Mouse (Mus musculus) left cerebral cortex, postnatal 10 days (tissue): ENCODE measurements at regions not wholly inside any gene's neighbourhood (a gene's known extent, or its start where the extent isn't known, plus 50 kb on each side); places are given as distances from the start of the nearest gene placed in this dataset.

Experiments used
- DNase-seq, 2 experiments: peaks; one replicate each; pipeline ENCODE4 v3.0.0; 2021 to 2022; ENCODE audit warnings: low spot score in 2 of 2, mixed read lengths in 1 of 2; ENCODE audit errors: extremely low spot score in 1 of 2
- intact Hi-C: fragments of 180-260 bp; cut with DNase I; formaldehyde crosslinking; loops from one replicate; pipeline ENCODE4 v1.15.1; 2025

DNA sequence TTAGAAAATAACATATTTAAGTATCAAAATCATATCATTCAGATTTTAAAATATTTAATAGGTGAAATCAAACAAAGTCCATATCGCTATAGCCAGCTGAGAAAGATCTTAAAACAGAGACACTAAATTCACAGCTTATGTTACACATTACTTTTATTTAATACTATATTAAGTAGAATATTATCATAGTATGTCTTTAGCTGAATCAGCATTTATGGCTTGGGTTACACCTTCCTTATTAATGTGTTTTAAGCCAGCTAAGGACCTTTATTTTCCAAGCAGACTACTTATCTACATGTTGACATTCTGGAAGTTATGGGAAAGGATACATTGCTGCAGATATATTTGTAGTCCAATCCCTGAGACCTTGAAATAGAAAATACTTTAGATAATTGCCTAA lies 684.9 kb upstream of the Adgrl4 start:
- intact Hi-C loops: no loop called here
- DNase-seq: no peak

DNA sequence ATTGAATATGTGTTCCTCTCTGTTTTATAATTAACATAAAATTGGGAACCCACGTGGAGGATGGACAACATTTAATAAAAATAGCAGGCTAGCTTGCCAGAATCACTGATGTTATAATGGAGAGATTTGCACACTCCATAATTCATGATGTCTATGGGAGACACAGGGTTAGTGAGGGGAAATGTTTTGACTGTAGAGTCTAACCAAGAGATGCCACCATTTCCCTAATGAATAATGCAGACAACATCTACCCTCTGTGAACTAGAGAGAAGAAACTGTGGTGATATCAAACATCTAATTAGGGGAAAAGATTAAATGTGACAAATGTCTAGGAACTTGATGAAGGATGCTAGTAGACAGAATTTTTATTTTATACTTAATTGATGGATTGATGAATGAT lies 677.8 kb upstream of the Adgrl4 start:
- intact Hi-C loops: no loop called here
- DNase-seq: no peak

DNA sequence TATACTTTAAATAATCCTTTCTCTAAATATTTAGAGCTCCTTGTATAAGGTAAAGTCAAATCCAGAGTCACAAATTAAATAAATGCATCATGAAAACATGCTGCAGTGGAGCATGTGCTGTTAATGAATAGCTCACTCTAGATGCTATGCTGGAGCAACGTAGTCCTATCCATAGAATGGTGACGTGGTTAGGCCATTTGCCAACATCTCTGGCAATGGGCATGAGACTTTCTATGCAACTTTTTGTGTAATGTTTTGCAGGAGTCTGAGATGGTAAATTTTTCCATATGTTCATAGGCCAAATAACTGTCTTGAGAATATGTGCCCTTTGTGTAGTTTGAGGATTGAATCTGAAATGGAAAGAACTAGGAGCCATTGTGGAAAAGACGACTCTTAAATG lies 653.1 kb upstream of the Adgrl4 start:
- intact Hi-C loops: no loop called here
- DNase-seq: no peak

DNA sequence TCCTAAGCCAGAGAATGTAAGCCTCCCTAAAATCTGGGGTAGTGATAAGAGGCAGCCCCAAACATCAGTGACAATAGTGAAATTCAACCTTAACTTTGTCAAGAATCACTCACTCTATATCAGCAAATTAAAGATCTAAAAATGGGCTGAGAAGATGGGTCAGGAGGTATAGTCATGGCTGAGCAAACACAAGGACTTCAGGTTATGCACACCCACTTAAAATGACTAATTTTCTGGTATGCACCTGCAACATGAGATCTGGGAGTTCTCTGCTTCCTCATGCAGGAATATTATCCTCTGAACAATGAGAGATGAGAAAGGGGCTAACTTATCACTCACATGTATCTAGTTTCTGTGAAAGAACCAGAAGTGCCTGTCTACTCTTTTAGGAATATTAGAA lies 619.9 kb upstream of the Adgrl4 start:
- no peak for DNase-seq
- intact Hi-C loops: no loop called here

DNA sequence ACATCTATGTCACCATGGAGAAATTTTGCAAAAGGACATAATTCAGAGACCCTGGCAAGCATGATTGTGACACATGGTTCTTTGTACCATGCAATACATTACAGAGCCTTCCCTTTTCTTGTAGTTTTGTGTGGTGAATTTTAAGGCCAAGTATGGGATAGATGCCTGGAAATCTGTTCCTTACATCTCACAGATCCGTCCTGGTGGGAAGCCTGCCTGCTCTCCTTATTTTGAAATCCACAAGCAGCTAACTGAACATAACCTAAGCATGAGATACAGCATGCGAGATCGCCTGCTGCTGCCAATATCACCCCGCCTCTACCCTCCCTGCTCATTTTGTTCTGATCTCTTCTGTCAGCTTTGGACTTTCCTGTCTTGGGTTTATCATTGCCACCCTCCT lies 618.3 kb upstream of the Adgrl4 start:
- peak in 1 of 2 experiments; percentile 10 for DNase-seq
- intact Hi-C loops: no loop called here

DNA sequence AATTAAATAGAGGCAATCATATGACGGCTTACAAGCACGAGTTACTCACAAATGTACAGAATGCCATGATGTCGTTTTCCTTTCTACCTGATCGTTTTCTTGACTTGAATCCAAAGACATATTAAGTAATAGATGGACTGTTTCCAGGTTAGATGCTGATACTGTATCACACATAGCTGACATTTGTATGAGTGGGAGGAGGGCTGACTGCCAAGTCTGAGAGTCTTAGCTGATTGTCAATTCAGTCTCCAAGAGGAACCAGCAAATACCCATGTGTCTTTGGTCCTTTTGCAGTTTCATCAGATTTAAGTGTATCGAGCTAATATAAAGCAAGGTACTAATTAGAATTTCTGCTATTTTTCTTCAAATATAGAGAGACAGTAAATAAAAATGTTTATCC lies 617.6 kb upstream of the Adgrl4 start:
- intact Hi-C loops: no loop called here
- DNase-seq: peak; percentile 13 to 28

DNA sequence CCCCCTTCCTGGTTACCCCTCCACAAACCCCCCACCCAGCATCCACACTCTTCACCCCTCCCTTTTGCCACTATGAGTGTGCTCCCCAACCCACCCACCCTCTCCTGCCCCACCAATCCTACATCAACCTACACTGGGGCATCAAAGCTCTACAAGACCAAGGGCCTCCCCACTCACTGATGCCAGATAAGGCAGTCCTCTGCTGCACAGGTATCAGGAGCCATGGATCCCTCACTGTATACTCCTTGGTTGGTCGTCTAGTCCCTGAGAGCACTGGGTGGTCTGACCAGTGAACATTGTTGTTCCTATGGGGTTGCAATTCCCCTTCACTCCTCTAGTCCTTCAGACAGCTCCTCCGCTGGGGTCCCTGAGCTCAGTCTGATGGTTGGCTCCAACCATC lies 591.7 kb upstream of the Adgrl4 start:
- intact Hi-C loops: no loop called here
- no peak for DNase-seq

DNA sequence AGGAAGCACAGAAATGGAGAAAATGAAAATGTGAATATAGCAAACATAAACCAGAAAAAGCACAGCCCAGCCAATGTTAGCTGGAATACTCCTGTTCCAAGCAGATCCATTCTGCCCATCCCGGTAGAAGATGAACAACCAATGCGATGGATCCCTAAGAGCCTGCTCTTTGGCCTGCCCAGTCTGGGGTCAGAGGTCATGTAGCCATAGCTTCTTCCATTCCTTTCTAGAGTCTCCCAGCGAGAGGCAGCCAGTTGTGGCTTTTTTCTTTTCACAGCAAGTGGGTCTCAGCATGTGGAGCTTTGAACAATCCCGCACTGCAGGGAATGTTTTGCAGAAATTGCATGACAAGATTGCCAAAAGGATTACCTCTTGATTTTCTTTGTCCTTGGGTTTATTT lies 585.6 kb upstream of the Adgrl4 start:
- intact Hi-C loops: no loop called here
- no peak for DNase-seq

DNA sequence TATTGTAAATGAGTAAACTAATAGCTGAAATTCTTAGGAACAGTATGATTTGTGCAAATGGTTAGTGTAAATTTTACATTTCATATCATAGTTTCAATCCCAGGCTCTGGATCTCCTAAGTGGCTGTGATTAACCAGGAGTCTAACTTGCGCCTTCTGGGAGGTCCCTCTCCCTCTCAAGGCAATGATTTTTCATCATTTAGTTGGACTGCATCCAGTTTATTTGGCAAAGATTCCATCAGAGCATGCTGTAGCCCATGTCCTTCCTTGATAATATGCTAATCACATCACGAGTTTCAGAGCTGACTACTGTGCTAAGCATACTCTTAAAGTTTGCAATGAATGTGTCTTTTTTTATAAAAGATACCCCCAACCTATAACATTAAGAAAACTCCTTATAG lies 541.0 kb upstream of the Adgrl4 start:
- intact Hi-C loops: no loop called here
- DNase-seq: no peak

DNA sequence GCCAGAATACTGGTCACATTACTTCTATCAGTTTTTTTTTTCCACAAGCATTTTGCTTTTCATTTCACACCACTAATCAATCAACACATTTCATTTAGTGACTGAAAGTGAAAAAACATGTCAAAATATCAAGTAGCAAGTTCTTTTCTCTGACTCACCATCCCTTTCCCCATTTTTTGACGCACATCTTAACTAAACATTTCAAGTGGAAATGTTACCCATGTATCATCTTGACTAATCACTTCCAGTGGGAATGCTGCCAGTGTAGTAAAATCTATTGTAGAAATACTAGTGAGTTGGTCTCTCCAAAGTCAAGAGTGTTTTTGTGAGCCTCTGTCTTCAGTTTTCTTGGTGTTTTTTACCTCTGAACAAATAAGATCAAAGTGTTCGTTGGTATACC lies 527.6 kb upstream of the Adgrl4 start:
- intact Hi-C loops: no loop called here
- DNase-seq: no peak

DNA sequence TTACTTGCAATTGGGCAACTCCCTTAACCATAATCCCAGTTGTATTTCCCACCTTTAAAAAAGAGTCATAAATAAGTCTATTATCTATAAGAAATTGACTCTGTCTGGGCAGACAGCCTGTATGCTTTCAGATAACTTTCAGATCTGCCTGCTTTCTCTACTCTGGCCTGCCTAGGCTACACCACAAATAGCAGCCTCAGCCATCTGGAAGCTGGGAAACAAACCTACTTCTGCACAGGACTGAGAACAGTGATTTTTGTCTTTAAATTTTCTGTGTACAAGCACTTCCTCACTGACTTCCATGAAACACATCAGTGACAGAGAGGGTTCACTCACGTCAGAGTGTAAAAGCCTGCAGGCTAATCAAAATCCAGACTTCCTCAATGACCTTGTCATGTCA lies 482.8 kb upstream of the Adgrl4 start:
- intact Hi-C loops: no loop called here
- DNase-seq: peak; percentile 10 to 38

DNA sequence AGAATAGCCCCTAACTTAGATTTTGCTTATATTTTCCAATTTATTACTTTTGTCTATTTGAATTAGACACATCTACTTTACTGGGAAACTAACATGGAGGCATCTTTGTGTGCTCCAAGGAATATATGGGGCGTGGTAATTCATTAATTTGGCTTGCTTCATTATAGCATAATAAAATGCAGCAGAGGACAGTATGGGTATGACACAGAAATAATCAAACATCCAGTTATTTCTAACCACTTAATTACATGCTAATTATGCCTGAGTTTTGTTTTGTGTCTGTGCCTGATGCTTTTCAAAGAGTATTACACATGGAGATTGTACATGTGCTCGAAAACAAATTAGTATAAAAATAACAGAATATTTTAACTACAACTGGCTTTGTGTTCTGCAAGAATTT lies 438.0 kb upstream of the Adgrl4 start:
- intact Hi-C loops: loop anchor here (5.0 kb wide), 1 partner anchor 612 kb away; no protein-coding TSS in a partner anchor
- DNase-seq: no peak

DNA sequence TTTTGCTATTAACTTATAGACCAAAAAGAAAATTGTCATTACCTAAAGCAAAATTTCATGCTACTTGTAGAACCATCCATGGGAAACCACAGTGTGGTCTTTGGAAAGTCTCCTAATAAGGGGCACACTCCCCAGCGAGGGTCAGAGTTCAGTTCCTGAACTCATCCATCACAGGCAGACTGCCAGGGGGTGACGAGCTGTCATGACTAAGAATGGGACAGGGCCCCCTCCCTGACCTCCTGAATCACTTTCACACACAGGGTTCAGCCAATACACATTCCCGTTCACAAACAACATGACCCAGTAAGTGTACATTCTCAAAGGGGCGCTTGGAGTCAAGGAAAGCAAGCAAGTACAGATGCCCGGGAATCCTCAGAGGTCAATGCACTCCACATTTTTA lies 437.5 kb upstream of the Adgrl4 start:
- intact Hi-C loops: loop anchor here (5.0 kb wide), 1 partner anchor 613 kb away; no protein-coding TSS in a partner anchor
- peak in 1 of 2 experiments; percentile 18 for DNase-seq

DNA sequence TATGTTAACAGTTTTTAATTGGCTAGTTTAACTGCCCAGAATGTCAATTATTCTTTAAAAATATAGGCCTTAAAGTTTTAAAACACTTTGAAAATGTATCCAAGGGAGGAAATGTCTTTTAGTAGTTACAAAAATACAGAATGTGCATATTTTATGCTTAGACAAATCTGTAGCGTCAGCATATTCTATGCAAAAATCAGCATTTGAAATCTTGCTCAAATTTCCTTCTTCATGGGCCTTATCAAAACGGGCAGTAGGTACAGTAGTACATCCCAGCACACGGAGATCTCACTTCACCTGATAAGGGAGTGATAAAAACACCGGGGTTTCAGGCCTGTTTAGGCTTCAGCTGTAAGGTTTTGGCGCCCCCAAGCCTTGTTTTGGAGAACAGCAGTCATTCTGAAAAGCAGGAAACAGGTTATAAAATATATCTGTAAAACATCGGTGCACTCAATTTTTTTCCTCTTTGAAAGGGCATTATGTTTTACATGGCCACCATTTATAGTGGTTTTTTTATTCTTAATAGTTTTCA lies 435.7 kb upstream of the Adgrl4 start:
- intact Hi-C loops: loop anchor here (5.0 kb wide), 1 partner anchor 615 kb away; no protein-coding TSS in a partner anchor
- DNase-seq: peak; percentile 41 to 42

DNA sequence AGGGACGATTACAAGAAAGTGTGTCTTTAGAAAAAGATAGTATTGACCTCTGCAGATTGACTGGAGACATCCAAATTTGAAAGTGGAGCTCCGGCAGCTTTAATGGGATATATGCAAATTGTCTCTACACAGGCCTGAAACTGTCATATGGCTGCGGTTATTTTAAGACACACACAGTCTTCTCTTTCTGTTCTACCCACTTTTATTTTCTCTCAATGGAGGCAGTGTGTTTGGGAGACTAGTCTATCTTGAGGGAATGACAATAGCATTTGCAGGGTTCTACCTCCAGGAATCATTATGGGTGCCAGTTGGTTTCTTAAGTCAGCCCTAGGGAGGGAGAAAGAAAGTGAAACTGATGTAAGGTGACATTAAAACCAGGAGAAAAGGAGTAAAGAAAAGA lies 434.2 kb upstream of the Adgrl4 start:
- DNase-seq: peak in 1 of 2 experiments; percentile 22
- intact Hi-C loops: loop anchor here (5.0 kb wide), 1 partner anchor 616 kb away; no protein-coding TSS in a partner anchor

DNA sequence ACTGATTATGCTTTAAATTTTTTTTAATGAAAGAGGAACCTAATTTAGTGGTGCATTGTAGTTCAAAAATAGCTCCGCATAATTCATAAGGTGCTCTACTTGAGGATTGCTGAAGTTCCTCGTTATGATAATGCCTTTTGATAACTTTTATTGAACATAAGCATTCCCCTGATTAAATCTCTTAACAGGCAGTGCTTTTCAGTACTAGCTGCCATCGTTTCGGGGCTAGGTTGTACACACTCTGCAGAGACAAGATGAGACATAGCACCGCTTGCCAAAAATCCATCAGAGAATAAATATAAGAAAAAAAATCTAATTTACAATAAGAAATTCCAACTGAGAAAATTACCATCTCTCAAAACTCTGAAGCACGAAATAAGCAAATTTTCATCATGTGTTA lies 433.7 kb upstream of the Adgrl4 start:
- intact Hi-C loops: loop anchor here (5.0 kb wide), 1 partner anchor 617 kb away; no protein-coding TSS in a partner anchor

DNA sequence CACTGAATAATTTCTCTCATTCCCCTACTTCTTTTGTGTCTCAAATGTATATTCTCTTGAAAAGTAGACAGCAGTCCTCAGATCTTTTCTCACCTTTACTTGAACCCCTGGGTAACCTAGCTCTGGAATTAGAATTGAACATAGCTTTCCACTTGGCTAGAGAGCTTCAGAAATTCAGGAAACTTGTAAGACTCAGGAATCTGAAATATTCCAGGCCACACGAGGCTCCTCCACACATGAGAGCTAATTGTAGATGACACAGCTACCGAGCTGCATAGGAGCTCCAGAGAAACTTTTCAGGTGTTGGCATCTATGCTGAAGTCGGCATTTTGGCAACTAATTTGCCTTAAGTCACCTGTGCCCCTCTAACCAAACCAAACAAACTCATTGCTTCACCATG lies 417.7 kb upstream of the Adgrl4 start:
- DNase-seq: no peak

More for the DNA sequence above, 433.7 kb upstream of the Adgrl4 start:
- DNase-seq: no peak

DNA sequence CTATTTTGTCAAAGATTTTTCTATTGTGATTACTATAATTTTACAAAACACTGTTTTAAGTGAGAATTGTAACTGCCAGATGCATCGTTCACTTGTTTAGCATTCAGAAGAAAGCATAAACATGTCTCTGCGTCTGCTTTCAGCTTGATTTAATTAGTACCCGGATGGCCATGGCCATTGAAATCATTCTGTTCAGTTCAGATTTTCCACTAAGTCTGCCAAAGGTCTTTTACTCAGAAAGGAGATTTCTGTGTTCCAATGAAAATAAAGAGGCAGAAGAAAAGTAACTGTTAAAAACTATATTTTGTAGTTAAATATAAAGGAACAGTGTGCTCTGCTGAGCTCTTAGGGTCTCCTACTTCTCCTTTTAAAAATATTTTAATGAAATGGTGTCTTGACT lies 380.2 kb upstream of the Adgrl4 start:
- intact Hi-C loops: no loop called here

More for the DNA sequence above, 417.7 kb upstream of the Adgrl4 start:
- intact Hi-C loops: no loop called here

DNA sequence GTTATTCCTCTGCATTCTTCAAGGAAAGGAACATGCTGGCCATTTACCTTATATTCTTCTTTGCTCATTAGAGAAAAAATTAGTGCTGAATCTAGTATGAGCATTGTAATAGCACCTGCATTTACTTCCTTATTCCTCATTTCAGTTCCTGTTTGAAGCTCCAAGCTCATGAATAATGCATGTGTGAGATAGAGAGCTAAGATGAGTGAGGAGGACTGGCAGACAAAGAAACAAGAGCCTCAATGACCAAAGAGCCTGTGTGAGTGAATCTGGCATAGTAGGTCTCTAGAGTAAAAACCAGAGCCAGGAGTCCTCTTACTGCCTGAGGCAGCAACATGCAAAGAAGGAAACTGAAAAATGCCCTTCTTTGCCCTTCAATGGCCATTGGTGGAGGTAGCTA lies 365.4 kb upstream of the Adgrl4 start:
- intact Hi-C loops: no loop called here
- no peak for DNase-seq

More for the DNA sequence above, 380.2 kb upstream of the Adgrl4 start:
- no peak for DNase-seq

DNA sequence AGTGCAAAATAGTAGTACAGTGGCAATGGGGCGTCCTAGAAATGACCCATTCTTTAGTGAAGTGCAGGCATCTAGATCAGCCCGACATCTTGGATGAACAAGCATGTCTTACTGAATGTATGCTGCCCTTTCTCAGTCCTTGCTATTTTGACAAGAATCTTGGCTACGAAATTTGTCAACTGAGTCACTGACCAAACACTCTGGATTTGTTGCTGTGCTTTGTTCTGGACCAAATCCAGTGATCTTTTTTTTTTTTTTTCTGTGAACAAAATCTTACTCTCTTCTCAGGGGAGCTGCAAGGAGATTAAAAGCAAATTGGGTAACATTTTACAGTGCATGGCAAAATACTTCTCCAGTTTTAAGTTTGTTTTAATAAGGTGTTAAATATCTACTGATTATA lies 320.9 kb upstream of the Adgrl4 start:
- no peak for DNase-seq
- intact Hi-C loops: no loop called here

DNA sequence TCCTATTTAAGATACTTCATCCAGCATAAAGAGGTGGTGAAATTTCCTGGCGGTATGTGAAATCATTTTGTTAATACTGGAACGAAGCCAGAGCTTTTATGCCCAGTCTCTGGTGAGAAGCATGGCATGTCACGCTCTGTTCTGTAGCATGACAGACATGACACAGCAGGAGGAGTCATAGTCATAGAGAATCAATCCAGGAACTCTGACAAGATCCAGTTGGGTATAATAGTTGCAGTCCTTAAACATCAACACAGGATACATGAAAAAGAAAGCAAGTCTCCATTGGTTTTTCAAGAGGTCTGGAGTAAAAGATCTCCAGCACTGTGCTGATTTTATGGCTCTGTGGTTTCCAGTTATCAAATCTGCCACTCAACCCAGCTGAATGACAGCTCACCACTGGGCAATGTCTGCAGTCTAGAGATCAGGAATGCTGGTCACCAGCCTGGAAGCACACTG lies 320.1 kb upstream of the Adgrl4 start:
- DNase-seq: no peak
- intact Hi-C loops: no loop called here
